Mouse (Mus musculus) heart, embryonic 14.5 days (tissue): ENCODE data around the gene Perm1. TPM values are rescaled to one million over a fixed set of nuclear protein-coding genes. Genes with fewer than 3 reads are reported as not detected.

Experiments used
- ATAC-seq: fragments of 200-750 bp; cut with Nextera tagmentation; 2 replicates; pipeline ENCODE4 v1.8.0; 2017; ENCODE audit warnings: low read depth, moderate TSS enrichment; ENCODE audit not compliant: insufficient number of reproducible peaks, insufficient read depth, low FRiP score
- H3K27ac ChIP-seq, 2 experiments: fragments of 200-500 bp in 1 of 2; fragments of 300-500 bp in 1 of 2; sonication (generic) in 1 of 2; replicated peaks in 1 of 2; 2 replicates each; pipeline ENCODE4 v1.5.1; 2012 to 2014; ENCODE audit warnings: low read depth in 2 of 2, low read length in 2 of 2, control low read depth in 1 of 2, mild to moderate bottlenecking in 1 of 2, mixed read lengths in 1 of 2; ENCODE audit not compliant: control insufficient read depth in 1 of 2, insufficient read depth in 1 of 2
- H3K27me3 ChIP-seq: fragments of 300-500 bp; sonication (generic); 2 replicates; pipeline ENCODE4 v1.6.1; 2014; ENCODE audit warnings: mild to moderate bottlenecking, low read length, control low read depth; ENCODE audit not compliant: control insufficient read depth, insufficient read depth
- H3K36me3 ChIP-seq: fragments of 300-500 bp; sonication (generic); 2 replicates; pipeline ENCODE4 v1.6.1; 2014; ENCODE audit warnings: mild to moderate bottlenecking, control low read depth, low read length, mixed read lengths; ENCODE audit not compliant: control insufficient read depth, insufficient read depth
- H3K4me1 ChIP-seq, 2 experiments: fragments of 200-500 bp in 1 of 2; fragments of 300-500 bp in 1 of 2; sonication (generic) in 1 of 2; 2 replicates each; pipeline ENCODE4 v1.6.1; 2012 to 2014; ENCODE audit warnings: low read length in 2 of 2, control low read depth in 1 of 2, mixed read lengths in 1 of 2; ENCODE audit not compliant: control insufficient read depth in 2 of 2, insufficient read depth in 2 of 2
- H3K4me2 ChIP-seq: fragments of 300-500 bp; sonication (generic); 2 replicates; pipeline ENCODE4 v1.6.1; 2014; ENCODE audit warnings: mild to moderate bottlenecking, low read length
- H3K4me3 ChIP-seq, 2 experiments: fragments of 200-500 bp in 1 of 2; fragments of 300-500 bp in 1 of 2; sonication (generic) in 1 of 2; 2 replicates each; pipeline ENCODE4 v1.5.1; 2012 to 2014; ENCODE audit warnings: low read length in 2 of 2, mild to moderate bottlenecking in 2 of 2, control low read depth in 1 of 2, low read depth in 1 of 2, moderate library complexity in 1 of 2; ENCODE audit not compliant: control insufficient read depth in 1 of 2, insufficient read depth in 1 of 2
- H3K9ac ChIP-seq: fragments of 300-500 bp; sonication (generic); 2 replicates; pipeline ENCODE4 v1.6.1; 2014; ENCODE audit warnings: mild to moderate bottlenecking, low read length
- H3K9me3 ChIP-seq: fragments of 300-500 bp; sonication (generic); 2 replicates; pipeline ENCODE4 v1.6.1; 2016; ENCODE audit warnings: low read length, control low read depth; ENCODE audit not compliant: control insufficient read depth
- WGBS: fragments of 180-500 bp; shearing (Covaris S2); extraction: QIAGEN DNeasy Blood & Tissue Kit; methylation state at CpG from one replicate; pipeline ENCODE4 v1.1.7; 2014; 5-methylcytosine and 5-hydroxymethylcytosine counted together
- polyA plus RNA-seq: library from polyadenylated mRNA; unstranded; fragments of >200 nt; fragmentation: Nextera tagmentation; extraction: Ambion mirVana; gene quantifications from 2 replicates; pipeline ENCODE4 v1.2.1, GENCODE M21; 2014

Gene Perm1
- polyA plus RNA-seq, 1 experiment from 2014 or later = 6.1 TPM

DNA sequence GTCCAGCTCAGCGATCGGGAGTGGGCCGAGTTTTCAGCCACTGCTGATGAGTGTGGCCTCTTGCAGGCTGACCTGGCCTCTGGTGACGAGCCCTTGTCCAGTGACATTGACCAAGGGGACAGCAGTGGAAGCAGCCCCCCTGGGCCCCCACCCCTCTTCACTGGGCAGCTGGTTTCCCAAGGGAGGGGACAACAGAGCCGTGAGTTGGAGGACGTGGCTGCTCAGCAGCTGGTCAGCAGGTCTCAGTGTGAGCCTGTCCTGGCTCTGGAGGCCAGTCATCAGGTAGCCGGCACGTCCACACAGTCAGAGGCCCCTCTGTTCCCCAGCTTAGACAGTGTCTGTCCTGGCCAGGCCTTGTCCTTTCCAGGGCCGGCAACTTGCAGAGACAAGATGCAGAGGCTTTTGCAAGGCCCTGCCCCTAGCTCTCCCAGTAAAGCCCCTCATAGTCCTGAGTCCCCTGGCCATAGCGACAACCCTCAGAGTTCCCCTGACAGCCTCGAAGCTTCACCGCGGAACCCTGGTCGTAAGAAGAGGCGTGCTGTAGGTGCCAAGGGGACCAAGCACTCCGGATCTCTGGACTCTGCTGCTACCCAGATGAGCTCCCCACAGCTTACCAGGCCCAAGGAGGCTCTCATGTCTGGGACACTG lies 1.5 kb downstream of the Perm1 start:
- no peaks in the 10 kb centered on the region for H3K27me3 ChIP-seq
- peak overlapping the region; percentile 55 for H3K9ac ChIP-seq
- WGBS = 58% methylated on average over 16 of the region's 16 CpGs
- H3K4me3 ChIP-seq = peak overlapping the region in 1 of 2 experiments; percentile 16; a peak in 2 of 4 replicates
- H3K27ac ChIP-seq = peak overlapping the region in 1 of 2 experiments; percentile 56; a peak in 1 of 4 replicates
- H3K4me2 ChIP-seq = peak overlapping the region; percentile 57
- H3K36me3 ChIP-seq = peaks cover 11% of the 10 kb centered on the region
- H3K4me1 ChIP-seq = peaks cover 20 to 23% of the 10 kb centered on the region in 2 experiments
- H3K9me3 ChIP-seq = no peaks in the 10 kb centered on the region
- no peak for ATAC-seq

DNA sequence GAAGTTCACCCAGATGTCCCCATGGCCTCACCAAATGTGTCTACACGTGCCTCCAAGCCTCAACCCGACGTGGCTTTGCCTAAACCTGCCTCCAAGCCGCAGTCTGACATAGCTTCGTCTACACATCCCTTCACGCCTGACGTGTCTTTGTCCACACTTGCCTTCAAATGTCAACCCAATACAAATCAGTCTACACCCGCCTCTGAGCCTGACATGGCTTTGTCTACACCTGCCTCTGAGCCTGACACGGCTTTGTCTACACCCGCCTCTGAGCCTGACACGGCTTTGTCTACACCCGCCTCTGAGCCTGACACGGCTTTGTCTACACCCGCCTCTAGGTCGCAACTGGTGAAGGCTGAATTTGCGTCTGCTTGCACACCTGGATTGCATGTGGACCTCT lies 2.2 kb downstream of the Perm1 start:
- WGBS = 76% methylated on average over 16 of the region's 16 CpGs
- H3K4me2 ChIP-seq = no peak overlapping the region
- H3K27ac ChIP-seq = no peak overlapping the region
- no peak overlapping the region for H3K4me3 ChIP-seq
- H3K27me3 ChIP-seq = no peaks in the 10 kb centered on the region
- H3K9ac ChIP-seq = 0 out of 2 replicates have a peak overlapping the region, but pooled peaks have one; percentile 55
- H3K9me3 ChIP-seq = no peaks in the 10 kb centered on the region
- peaks cover 17% of the 10 kb centered on the region for H3K36me3 ChIP-seq
- H3K4me1 ChIP-seq = peaks cover 20 to 23% of the 10 kb centered on the region in 2 experiments
- no peak for ATAC-seq

DNA sequence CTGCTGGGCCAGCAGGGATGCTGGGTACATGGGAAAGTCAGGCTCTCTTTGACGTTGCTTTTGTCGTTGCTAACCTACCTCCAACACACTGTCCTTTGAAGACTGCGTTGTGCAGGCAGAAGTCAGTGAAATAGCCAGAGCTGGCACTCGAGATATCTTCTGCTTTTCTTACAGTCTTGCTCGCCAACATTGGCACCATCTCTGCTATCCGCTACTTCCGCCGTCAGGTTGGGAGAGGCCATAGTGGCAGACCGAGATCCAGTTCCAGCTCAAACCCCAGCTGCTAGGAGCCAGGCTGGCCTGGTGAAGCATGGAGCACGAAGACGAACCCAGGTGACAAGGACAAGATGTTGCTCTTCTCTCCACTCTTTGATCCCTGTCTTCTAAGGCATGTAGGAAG lies 4.3 kb downstream of the Perm1 start:
- no peaks in the 10 kb centered on the region for H3K9me3 ChIP-seq
- H3K4me1 ChIP-seq = peaks cover 20 to 23% of the 10 kb centered on the region in 2 experiments
- H3K27ac ChIP-seq = no peak overlapping the region
- ATAC-seq = no peak
- no peak overlapping the region for H3K9ac ChIP-seq
- H3K36me3 ChIP-seq = peaks cover 17% of the 10 kb centered on the region
- no peaks in the 10 kb centered on the region for H3K27me3 ChIP-seq
- H3K4me3 ChIP-seq = no peak overlapping the region
- H3K4me2 ChIP-seq = no peak overlapping the region
- WGBS = 87% methylated on average over 11 of the region's 11 CpGs

DNA sequence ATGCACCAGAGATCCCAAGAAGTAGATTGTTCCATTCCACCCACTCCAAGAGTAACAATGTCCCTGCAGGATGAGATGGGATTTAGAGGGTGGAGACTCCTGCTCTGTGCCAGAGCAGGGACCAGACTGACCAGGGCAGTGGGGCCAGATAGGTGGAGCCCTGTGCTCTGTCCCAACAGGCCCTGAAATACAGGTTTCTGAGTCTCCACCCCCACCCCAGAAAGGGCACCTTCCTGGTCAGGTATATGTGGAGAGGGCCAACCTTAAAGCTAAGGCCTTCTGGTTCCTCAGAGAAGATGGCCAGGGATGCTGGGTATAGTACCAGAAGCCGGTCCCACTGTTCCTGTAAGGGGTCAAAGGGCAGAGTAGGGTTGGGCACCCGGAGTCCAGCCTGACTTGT lies 8.6 kb downstream of the Perm1 start:
- Histone ChIP-seq H3K4me3 (no peak overlapping the region), H3K27ac (no peak overlapping the region), H3K9ac (no peak overlapping the region), H3K36me3 (peaks cover 21% of the 10 kb centered on the region), H3K4me1 (peaks cover 8 to 14% of the 10 kb centered on the region in 2 experiments), H3K27me3 (no peaks in the 10 kb centered on the region), H3K9me3 (no peaks in the 10 kb centered on the region), H3K4me2 (no peak overlapping the region)
- ATAC-seq = no peak
- 77% methylated on average over 2 of the region's 2 CpGs for WGBS

DNA sequence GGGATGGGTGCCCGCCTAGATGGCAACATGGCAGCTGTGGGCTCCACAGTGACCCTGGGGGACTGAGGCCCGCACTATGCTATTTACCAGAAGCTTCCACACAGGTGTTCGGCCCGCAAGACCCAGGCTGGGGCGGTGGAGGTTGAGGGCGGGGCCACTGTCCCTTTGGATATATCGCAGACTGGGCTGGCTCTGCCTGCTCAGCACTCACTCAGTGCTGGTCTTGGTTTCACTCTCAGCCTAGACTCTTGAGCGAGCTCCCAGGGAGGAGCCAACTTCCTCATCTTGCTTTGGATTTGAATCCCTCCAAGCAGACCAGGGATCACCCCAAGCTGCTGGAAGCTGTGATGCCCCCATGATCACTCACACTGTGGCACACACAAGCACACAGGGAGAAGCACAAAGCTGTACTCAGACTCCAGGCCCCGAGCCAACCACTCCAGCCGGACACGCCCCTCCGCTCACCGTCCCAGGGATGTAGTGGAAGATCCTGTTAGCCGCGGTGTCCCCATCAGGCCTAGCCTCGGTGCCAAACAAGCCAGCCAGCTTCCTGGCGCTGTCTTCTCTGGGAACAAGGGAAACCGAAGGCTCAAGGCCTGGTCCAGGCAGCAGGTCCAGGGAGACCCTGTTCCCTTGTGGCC lies 12.2 kb downstream of the Perm1 start:
- Histone ChIP-seq H3K4me3 (no peak overlapping the region), H3K36me3 (peaks cover 38% of the 10 kb centered on the region), H3K27ac (no peak overlapping the region), H3K9me3 (no peaks in the 10 kb centered on the region), H3K27me3 (no peaks in the 10 kb centered on the region), H3K9ac (peak overlapping the region; percentile 48; the same call in 1 of the 2 replicates), H3K4me2 (peak overlapping the region; percentile 49), H3K4me1 (peaks cover 8 to 14% of the 10 kb centered on the region in 2 experiments)
- 30% methylated on average over 18 of the region's 18 CpGs for WGBS
- no peak for ATAC-seq

DNA sequence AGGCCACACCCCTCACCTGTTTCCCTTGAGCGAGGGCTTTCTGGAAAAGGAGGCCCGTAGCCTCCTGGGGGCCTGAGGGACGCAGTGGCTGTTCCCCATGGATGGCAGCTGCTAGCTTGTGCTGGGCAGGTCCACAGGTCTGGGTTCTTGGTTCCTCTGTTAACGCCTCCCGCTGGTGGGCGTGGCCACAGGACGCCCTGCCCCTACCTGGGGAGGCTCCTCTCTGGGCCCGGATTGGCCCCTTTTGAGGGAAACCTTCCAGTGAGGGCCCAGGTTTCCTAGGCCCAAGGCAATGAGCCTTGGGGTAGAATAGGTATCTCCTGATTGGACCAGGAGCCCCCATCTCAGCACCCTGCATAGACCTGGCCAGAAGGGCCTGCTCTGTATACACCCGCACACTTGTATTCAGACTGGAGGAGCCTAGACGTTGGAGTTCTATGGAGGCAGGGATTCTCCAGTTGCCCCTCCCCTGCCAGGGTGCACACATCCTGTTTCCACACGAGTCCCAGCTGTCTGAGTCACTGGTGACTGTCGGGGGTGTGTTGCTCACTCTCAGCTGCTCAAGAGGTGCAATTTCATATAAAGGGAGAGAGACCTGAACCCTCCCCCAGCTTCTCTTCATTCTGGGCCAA lies 12.8 kb downstream of the Perm1 start:
- WGBS = 18% methylated on average over 12 of the region's 12 CpGs

DNA sequence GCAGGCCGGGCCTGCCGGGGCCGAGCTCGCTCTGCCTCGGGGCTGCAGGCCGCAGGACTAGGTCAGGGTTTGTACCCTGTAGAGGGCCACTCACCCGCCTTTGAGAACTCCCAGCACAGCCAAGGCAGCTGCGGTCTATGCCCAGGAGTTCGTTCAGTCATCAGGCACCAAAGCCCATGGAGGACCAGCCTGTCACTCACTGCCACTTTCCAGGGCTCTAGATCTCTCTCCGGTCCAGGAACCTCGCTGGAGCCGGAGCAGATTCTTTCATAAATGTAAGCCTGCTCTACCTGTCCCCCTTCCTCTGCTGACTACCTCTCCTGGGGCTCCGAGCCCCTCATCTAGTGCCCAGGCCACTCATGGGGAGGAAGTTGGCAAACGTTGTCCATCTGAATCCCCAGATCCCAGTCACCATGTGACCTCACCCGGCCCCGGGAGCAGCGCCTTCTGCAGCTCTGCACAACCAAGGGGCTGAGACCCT lies 18.4 kb downstream of the Perm1 start:
- H3K27ac ChIP-seq = peak overlapping the region; percentile 17 to 69; a peak in 2 of 4 replicates
- WGBS = 4% methylated on average over 17 of the region's 17 CpGs
- ATAC-seq = no peak

More for the DNA sequence above, 12.8 kb downstream of the Perm1 start:
- Histone ChIP-seq H3K4me1 (peaks cover 9 to 16% of the 10 kb centered on the region in 2 experiments), H3K4me3 (no peak overlapping the region), H3K4me2 (peak overlapping the region; percentile 49), H3K9me3 (no peaks in the 10 kb centered on the region), H3K9ac (0 out of 2 replicates have a peak overlapping the region, but pooled peaks have one; percentile 48), H3K27ac (no peak overlapping the region), H3K36me3 (peaks cover 43% of the 10 kb centered on the region), H3K27me3 (no peaks in the 10 kb centered on the region)
- ATAC-seq = peak; percentile 14; the same call in 1 of the 2 replicates

More for the DNA sequence above, 18.4 kb downstream of the Perm1 start:
- H3K9me3 ChIP-seq = no peaks in the 10 kb centered on the region
- H3K27me3 ChIP-seq = no peaks in the 10 kb centered on the region
- H3K36me3 ChIP-seq = peaks cover 59% of the 10 kb centered on the region
- H3K4me1 ChIP-seq = peaks cover 5 to 9% of the 10 kb centered on the region in 2 experiments; a peak in 3 of 4 replicates
- H3K4me3 ChIP-seq = peak overlapping the region; percentile 65 to 99
- peak overlapping the region; percentile 90 for H3K4me2 ChIP-seq
- peak overlapping the region; percentile 81 for H3K9ac ChIP-seq
